Mouse (Mus musculus) spleen, adult 2 months (tissue): ENCODE results near the gene Cacna1a.

Experiments
- CTCF ChIP-seq: fragments of 200-500 bp; IDR thresholded peaks from 2 replicates; pipeline ENCODE4 v1.5.1; 2011; ENCODE audit warnings: mild to moderate bottlenecking, inconsistent platforms; ENCODE audit not compliant: insufficient read depth, insufficient read length, insufficient replicate concordance; ENCODE audit errors: extremely low read depth
- POLR2A ChIP-seq: fragments of 200-500 bp; IDR thresholded peaks from 2 replicates; pipeline ENCODE4 v1.6.1; 2011; ENCODE audit warnings: low read depth, low read length, inconsistent platforms

GRCm38 (mm10) chr8:84684537-84684936 lies 296.3 kb downstream of the Cacna1a start:
- TF ChIP-seq POLR2A: no peak
- no peak for TF ChIP-seq CTCF
